Mouse (Mus musculus) forebrain, embryonic 12.5 days (tissue): ENCODE results near the gene Kif1c. TPM values are rescaled to one million over a fixed set of nuclear protein-coding genes. Genes with fewer than 3 reads are reported as not detected.

Source experiments
- microRNA-seq: library from miRNA; unstranded; fragments of <30 nt; microRNA quantifications from one replicate; pipeline ENCODE4, GENCODE M21; 2017
- polyA plus RNA-seq: library from polyadenylated mRNA; unstranded; fragments of >200 nt; fragmentation: Nextera tagmentation; extraction: Ambion mirVana; gene quantifications from 2 replicates; pipeline ENCODE4 v1.2.1, GENCODE M21; 2016

Kif1c gene
- polyA plus RNA-seq, 1 experiment from 2014 or later = 3.2 TPM

Small RNA genes lying within 50 kb of the gene (microRNA-seq; reads per million reads assigned to microRNA genes)
- gene Gm22760 (not detected), gene Mir6925 (not detected)

Other genes with a start within 250 kb of the Kif1c start
- gene Med11, start 248.6 kb upstream of the Kif1c start, polyA plus RNA-seq = 32.1 and 32.5 TPM in 2 replicates
- 0.35 and 0.43 TPM in 2 replicates for gene Zmynd15, start 241.1 kb upstream of the Kif1c start, polyA plus RNA-seq
- 0.74 and 1.0 TPM in 2 replicates for gene Cxcl16, start 240.6 kb upstream of the Kif1c start, polyA plus RNA-seq
- gene Tm4sf5, start 195.3 kb upstream of the Kif1c start, polyA plus RNA-seq = 0.35 and 0.49 TPM in 2 replicates
- gene Vmo1, start 185.9 kb upstream of the Kif1c start, polyA plus RNA-seq = not detected in 2 replicates
- not detected in 2 replicates for gene Gltpd2, start 181.4 kb upstream of the Kif1c start, polyA plus RNA-seq
- gene Psmb6, start 175.2 kb upstream of the Kif1c start, polyA plus RNA-seq = 758 and 788 TPM in 2 replicates
- not detected in 2 replicates for gene Gm40193, start 167.6 kb upstream of the Kif1c start, polyA plus RNA-seq
- 3.4 and 4.0 TPM in 2 replicates for gene Pld2, start 160.5 kb upstream of the Kif1c start, polyA plus RNA-seq
- gene Mink1, start 137.7 kb upstream of the Kif1c start, polyA plus RNA-seq = 15.3 and 17.4 TPM in 2 replicates
- gene 4930544D05Rik, start 84.7 kb upstream of the Kif1c start, polyA plus RNA-seq = not detected in 2 replicates
- not detected in 2 replicates for gene Chrne, start 81.3 kb upstream of the Kif1c start, polyA plus RNA-seq
- gene Gp1ba, start 61.4 kb upstream of the Kif1c start, polyA plus RNA-seq = 0.23 and 0.33 TPM in 2 replicates
- gene Rnf167, start 53.3 kb upstream of the Kif1c start, polyA plus RNA-seq = 85.1 and 96.1 TPM in 2 replicates
- 139 and 141 TPM in 2 replicates for gene Slc25a11, start 53.1 kb upstream of the Kif1c start, polyA plus RNA-seq
- 1,070 and 1,131 TPM in 2 replicates for gene Pfn1, start 45.9 kb upstream of the Kif1c start, polyA plus RNA-seq
- 9.0 and 9.7 TPM in 2 replicates for gene Eno3, start 43.3 kb upstream of the Kif1c start, polyA plus RNA-seq
- gene Spag7, start 31.1 kb upstream of the Kif1c start, polyA plus RNA-seq = 144 and 149 TPM in 2 replicates
- 12.6 and 13.9 TPM in 2 replicates for gene Camta2, start 12.4 kb upstream of the Kif1c start, polyA plus RNA-seq
- gene Inca1, start 393 bp upstream of the Kif1c start, polyA plus RNA-seq = 0.55 and 0.96 TPM in 2 replicates
- 10.7 and 11.4 TPM in 2 replicates for gene Zfp3, start 63.7 kb downstream of the Kif1c start, polyA plus RNA-seq
- not detected in 2 replicates for gene Scimp, start 112.0 kb downstream of the Kif1c start, polyA plus RNA-seq
- 55.2 and 57.7 TPM in 2 replicates for gene Rabep1, start 144.2 kb downstream of the Kif1c start, polyA plus RNA-seq